Mouse (Mus musculus): ENCODE results near the gene Csrnp1.
A peak's percentile ranks its signal among the peaks of the same experiment; 100 is the strongest.

The Csrnp1 gene

DNA sequence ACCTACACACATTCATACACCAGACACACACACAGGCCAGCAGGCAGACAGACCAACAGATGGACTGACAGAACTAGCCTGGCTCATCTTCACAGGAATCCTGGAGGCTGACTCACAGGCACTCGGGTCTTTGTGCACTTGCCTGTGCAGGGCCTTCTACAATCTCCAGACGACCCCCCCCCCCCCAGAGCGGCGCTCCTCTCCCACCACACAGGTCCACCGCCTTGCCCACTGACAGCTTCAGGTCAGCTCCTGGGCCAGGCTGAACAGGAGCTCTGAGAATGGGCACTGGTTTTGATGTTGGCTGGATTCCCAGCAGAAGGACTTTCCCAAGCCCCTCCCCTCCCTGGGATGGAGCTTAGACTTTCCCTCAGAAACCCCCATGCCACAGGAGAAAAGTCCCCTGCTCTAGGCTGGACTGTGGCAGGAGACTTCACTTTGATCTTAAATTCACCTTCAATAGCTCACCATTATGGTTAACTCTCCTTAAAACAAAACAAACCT, 6.8 kb downstream of the Csrnp1 start:
- no peak for DNase-seq (ENCODE audit: low spot score)

DNA sequence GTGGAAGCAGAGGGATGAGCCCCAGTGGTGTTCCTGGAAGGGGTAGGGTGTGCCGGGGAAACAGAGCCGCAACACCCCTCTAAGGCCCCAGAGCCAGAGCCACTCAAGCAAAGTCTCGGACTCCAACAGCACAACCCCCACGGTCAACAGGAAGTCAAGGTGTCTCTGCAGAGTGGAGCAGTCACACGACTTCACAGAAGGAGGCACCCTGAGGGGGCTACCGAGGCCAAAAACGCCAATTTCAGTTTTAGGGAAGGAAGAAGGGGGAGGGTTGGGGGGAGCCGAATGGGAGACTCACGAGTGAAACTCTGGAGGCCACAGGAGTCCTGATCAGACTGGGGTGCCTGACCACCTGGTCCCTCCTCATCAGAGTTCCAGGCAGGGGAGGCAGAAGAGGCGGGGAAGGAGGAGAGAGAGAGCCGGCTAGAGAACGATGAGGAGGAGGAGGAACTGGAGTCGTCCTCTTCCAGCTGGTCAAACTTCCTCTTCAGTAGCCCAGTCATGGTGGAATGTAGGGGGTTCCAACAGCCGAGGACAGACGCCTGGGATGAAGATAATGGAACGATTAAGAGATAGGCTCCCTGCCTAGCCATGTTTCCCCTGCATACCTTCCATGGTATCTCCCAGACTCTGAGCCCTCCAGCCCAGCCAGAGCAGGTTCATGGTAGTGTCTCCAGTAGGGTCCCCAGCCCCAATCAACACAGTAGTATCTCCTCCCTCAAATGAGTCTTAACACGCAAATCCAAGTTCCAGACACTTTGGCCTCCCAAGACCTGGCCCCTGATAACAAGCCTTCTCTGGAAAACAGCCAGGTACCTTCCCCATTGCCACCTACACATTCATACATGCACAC, 7.5 kb downstream of the Csrnp1 start:
- DNase-seq (ENCODE audit: low spot score), result no peak

DNA sequence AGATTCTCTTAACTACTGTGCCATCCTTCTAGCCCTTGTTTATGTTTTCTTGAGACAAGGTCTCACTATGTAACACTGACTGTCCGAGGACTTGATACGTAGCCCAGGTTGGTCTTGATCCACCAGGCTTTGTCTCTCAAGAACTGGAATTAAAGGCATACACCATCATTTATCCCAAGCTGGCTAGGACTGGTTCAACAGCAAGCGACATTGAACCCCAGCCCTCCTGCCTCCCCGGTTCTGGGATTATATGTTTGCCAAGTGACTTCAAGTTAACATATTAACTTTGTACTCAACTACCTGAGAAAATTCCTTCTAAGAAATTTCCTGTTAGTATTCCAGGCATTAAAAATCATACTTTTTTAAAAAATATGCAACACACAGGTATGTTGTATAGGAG, 9.2 kb downstream of the Csrnp1 start:
- no peak for DNase-seq (ENCODE audit: low spot score)

DNA sequence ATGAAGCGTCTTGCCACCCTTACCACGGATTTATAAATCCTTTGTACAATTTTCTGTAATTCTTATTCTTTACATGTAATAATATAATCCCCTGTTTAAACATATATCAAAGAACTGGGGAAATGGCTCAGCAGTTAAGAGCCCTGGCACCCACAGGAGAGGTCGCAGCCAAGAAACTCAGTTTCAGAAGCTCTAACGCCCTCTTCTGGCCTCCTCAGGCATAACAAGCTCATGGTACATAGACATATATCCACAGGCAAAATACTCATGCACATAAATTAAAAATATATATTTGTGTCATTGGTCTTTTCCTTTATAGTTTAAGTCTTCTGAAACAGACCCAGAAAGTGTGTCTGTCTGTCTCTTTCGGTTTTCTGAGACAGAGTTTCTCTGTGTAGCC, 9.8 kb downstream of the Csrnp1 start:
- DNase-seq (ENCODE audit: low spot score), result no peak

DNA sequence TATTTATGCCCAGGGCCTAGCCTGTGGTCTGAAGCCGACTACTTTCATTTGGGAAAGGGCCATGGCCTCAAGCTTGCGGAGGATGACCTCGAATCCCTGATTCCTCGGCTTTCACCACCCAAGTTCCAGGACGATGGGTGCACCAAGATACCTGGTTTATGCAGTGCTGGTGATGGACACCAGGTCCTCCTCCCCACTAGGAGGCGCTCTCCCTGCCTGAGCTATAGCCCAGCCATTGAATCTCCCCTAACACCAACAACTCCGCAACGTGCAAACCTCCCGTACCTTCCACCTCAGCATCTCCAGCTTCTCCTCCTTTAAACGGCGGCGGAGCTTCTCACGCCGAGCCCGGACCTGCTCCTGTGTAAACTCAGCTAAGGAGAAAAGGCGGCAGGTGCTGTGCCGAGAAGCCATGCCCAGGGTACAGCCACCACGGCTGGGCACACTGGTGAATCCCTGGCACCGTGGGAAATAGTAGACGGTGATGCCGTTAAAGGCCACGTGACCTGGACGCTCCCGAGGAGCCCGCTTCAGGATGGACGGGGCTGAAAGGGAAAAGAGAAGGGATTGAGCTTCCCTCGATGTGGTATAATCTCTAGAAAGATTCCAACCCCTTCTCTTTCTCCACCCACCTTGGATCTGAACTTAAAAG, 10.5 kb downstream of the Csrnp1 start:
- no peak for DNase-seq (ENCODE audit: low spot score)

DNA sequence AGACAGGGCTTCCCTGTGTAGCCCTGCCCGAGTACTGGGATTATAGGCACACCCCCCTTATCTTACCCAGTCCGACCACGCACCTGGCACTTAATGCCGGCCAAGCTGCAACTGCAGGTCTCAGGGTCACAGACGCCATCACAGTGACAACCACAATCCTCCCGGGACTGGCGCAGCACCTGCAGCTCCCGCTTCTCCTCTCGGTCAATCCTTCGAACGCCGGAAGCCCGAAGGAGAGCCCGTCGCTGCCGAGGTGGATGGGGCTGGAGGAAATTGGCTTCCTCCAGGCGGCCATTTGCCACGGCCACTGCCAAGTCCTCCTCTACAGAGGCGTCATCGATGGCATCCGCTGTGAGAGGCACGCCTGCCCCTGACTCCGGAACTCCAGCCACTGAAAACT, 11.2 kb downstream of the Csrnp1 start:
- no peak for DNase-seq (ENCODE audit: low spot score)

DNA sequence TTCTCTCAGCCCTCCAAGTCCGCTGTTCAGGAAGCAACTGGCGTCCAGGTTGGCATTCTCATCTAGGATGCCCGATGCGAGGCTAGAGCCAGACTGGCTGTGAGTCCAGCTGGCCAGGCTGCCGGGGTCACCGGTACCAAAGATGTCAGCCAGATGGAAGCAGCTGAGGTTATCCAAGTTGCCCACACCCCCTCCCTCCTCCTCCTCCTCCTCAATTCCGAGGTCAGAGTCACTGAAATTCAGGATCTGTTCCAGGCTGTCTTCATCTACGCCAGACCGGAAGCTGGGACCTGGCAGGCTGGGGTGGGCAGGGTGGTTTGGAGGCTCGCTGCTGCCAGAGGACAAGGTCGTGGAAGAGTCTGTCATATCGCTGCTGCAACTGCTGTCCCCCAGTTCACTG, 11.9 kb downstream of the Csrnp1 start:
- no peak for DNase-seq (ENCODE audit: low spot score)

DNA sequence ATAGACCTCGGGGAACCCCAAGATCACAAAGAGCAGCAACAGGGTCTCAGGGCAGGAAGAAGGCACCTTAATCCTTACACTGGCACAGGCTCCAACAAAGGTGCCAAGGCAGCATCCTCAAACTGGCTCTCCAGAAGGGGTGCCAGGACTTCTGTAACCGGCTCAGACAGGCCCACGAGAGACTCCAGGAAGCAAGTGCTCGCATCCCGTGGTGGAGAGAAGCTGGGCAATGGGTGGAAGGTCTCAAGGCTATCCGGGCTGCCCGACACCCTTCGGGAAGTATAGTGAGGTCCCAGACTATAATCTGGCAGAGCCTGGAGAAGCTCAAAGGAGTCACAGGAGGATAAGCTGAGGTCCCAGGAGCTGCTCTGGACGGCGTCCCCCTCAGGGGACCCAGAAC, 12.3 kb downstream of the Csrnp1 start:
- no peak for DNase-seq (ENCODE audit: low spot score)

DNA sequence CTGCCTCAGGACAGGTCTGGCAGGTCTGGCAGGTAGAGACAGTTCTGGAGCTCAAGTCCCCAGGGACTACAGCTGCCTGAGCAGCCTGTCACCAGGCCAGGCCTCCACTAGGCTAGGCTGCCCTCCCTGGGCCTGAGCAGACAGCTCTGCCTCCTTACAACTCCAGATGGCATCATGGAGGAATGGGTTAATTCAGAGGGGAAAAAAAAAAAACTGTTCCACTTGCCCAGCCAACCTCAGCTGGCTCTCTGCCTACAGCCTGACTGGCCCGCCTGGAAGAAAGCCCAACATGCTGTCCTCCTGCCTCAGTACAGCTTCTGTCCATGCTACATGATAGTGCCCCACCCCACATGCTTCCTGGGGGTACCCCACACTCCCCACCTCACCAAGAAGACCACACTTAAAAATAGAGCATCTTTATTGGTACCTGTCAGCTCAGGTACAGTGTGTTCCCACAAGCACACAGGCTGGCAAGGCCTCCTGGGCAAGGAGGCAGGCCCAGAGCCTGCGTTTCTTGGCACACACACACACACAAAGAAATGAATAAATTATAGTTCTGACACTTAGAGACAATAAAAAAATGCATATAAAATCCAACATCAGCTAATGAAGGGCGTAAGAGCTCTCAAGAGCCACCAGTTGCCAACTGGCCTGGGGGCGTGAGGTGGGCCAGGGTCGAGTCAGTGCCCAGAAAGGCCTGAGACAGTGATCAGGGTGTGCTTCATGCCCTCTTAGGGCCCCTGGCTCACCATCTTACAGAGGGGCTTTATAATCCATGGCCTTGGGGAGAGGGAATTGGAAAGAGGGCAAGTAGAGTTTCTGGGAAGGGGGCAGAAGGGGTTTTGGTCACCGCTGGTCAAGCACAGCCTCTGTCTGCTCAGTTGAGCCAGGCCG, 13.4 kb downstream of the Csrnp1 start:
- DNase-seq (ENCODE audit: low spot score), result no peak

DNA sequence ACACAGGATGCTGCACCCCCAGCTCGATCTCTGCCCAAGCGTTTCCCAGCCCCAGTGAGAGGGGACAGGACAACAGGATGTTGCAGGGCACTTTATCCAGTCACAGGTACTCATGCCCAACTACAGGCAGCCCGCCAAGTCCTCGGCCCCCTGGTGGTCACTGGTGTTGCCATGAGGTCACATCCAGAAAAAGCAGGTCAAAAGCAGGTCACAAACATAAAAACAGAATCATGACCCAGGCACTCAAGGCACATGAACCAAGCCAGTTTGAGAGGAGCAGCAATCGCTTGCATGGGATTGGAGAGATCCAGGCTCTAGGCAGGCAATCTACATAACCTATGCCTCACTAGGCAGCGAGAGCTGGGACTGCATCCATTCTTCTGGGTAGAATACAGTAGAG, 14.2 kb downstream of the Csrnp1 start:
- peak; percentile 57 for DNase-seq (ENCODE audit: low spot score)

DNA sequence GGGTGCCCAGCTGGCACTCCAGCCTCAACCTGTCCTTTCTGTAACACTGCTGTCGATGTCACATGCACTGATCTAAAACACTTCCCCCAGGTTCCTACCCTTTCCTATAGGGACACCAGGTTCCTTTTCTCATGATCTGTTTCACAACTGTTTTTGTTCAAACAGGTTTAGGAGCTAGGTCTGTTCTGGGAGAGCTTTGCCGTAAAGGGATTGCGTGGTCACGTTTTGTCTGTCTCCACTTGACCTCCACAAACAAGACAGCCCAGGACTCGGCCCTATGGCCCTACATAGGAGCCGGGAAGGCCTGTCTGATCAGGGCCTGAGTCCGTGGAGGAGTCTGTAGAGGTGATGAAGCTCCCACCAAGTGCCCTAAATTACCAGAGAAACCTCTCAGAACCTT, 14.6 kb downstream of the Csrnp1 start:
- DNase-seq (ENCODE audit: low spot score), result no peak

DNA sequence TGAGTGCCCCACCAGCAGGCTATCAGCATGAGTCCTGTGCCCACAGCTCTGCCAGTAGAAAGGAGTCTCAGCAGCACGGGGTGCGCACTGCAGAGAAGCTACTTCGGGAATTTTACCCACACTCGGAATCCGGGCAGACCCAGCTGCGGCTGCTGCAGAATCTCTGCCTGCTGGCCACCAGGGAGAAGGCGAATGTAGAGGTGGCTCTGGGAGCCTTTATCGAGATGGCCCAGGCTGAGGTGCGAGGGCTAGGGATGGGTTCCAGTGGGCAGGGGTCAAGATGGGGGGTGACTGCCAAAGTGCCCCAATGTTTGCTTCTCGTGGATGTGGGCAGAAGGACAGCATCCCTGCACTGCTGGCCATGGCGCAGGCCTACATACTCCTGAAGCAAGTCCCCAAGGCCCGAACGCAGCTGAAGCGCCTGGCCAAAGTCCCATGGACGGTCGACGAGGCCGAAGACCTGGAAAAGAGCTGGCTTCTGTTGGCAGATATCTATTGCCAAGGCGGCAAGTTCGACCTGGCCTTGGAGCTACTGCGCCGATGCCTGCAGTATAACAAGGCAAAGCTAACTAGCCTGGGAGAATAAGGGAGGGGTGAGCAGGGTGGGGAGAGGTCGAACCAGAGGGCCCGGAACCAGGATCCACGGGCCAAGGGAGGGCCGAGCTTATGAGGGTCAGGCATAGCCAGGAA, 18.1 kb downstream of the Csrnp1 start:
- DNase-seq (ENCODE audit: low spot score), result no peak

DNA sequence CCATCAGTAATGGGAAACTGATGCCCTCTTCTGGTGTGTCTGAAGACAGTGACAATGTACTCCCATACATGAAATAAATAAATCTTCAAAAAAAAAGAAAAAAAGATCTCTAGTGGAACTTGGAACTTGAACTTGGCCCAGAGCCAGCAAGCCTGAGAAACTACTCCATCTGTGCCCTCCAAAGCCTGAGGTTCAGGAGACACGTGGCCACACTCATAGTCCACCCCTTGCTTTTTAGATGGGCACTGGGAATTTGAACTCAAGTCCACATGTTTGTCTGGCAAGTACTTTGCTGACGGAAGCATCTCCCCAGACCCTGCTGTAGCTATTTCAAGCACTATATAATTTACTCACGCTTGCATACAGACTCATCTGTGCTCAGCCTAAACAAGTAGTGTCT, 19.3 kb downstream of the Csrnp1 start:
- DNase-seq (ENCODE audit: low spot score), result no peak

DNA sequence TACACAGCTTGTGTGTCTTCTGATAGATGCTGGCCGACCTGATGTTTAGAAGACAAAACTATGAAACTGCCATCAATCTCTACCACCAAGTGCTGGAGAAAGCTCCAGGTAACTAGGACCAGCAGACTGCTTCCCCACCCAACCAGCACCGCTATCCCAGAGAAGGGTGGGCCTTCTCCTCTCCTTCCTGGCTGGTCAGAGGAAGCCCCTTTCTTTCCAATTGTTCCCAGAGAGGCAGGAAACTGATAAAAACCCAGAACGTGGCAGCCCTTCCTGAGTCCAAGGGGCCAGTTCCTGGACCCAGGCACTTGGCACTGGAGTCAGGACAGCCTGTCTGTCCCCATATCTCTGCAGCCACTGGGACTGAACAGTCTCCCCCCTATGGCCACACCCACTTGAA, 20.3 kb downstream of the Csrnp1 start:
- DNase-seq (ENCODE audit: low spot score), result no peak

DNA sequence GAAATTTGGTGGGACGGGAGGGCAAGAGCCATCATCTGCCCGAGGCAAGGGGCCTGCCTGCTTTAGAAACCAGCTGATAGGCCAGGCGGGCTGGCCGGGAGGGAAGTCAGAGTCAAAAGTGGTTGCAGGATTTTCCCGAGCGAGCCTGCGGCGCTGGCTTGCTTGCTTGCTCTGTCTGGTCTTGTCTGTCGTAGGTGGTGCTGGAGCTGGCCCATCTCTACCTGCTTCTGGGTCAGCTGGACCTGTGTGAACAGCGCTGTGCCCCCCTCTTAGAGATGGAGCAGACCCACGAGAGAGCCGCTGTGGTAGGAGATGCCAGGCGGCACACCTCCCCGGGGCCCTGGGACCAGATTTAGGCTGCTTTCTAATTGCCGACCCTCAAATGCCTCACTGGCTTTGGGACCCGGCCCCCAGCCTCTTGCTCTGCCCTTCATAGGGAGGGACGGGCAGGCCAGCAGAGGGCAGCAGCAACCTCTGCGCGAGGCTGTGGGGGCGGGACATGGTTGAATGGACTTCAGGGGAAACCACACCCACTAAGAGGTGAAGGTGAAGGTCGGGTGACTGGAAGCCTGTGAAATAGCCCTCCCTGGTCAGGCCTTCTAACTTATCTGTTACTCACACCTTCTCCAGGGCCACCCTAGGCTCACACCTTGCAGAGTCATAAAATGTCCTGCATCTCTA, 21.3 kb downstream of the Csrnp1 start:
- peak; percentile 87 for DNase-seq (ENCODE audit: low spot score)

DNA sequence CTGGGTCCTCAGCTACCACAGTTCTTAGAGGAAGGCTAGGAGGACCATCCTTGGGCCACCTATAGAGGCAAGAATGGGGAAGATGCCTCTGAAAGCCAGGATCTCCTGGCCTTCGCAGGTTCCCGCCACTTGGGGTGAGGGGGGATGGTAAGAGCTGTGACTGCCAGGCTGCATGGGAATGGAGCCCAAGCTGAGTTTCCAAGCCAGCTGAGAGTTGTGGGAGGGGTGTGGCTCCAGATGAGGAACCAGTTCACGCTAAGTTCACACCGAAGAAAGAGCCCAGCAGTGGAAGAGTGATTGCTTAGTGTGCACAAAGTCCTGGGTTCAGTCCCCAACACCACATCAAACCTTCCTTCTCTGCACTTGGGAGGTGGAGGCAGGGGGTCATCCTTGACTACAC, 22.2 kb downstream of the Csrnp1 start:
- no peak for DNase-seq (ENCODE audit: low spot score)

DNA sequence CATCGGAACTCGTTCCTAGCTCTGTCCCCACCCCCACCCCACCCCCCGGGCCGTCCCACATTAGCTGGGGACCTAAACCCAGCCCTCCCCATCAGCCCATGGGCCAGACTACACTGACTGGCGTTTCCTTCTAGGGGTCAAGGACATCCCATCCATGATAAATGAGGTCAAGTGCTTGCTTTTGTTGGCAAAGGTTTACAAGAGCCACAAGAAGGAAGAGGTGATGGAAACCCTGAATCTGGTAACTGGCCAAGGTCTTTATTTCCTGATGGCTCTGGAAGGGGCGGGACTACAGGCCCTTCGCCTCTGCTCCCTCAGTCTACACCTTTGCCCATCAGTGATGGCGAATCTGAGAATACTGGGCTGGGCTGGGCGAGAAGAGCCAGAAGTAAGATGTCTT, 25.6 kb downstream of the Csrnp1 start:
- no peak for DNase-seq (ENCODE audit: low spot score)

DNA sequence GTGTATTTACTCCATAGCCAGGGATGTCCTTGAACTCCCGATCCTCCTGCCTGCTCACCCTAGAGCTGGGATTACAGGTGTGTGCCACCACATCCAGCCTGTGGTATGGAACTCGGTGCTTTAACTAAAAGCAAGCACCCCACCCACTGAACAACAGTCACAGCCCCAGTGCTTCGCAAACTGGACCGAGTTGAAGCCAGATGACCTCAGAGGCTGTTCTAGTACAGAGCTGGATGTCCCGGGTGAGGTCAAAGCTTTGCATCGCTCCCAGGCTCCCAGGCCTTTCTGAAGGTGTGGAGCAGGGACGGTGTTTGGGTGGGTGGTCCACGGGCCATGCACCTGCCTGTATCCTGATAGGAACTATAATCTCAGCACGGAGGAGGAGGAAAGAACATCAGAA, 33.1 kb downstream of the Csrnp1 start:
- no peak for DNase-seq (ENCODE audit: low spot score)

DNA sequence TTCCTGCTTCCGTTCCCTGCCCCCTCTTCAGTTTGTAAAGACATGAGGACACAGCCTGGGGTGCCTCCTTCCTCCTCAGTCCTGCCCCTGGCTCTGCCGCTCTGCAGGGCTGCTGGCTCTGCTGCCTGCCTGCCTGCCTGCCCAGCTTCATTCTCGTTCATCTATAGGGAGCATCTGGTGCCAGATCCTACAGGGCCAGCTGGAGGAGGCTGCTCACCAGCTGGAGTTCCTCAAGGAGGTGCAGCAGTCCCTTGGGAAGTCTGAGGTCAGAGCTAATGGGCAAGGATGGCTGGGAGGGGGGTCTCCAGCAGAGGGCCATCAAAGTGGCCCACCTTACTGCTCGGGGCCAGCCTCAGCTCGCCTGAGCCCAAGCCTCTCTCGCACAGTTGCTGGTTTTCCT, 34.0 kb downstream of the Csrnp1 start:
- peak; percentile 12 for DNase-seq (ENCODE audit: low spot score)

DNA sequence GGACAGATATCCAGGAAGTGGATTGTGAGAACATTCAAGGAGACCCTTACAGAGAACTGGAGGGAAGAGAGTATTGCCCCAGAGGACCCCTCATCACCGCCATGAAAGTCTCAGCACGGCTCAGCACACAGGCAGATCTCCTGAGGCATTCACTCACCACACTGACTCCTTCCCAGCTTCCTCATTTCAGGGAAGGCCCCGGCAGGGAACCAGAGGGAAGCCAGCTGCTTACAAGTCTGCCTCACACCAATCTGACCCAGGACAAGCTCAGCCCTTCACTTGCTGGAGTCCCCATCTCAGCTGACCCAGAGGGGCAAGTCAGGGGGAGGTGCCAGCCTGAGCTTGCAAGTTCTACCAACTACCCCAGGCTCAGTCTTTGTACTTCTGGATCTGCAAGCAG, 35.7 kb downstream of the Csrnp1 start:
- no peak for DNase-seq (ENCODE audit: low spot score)

DNA sequence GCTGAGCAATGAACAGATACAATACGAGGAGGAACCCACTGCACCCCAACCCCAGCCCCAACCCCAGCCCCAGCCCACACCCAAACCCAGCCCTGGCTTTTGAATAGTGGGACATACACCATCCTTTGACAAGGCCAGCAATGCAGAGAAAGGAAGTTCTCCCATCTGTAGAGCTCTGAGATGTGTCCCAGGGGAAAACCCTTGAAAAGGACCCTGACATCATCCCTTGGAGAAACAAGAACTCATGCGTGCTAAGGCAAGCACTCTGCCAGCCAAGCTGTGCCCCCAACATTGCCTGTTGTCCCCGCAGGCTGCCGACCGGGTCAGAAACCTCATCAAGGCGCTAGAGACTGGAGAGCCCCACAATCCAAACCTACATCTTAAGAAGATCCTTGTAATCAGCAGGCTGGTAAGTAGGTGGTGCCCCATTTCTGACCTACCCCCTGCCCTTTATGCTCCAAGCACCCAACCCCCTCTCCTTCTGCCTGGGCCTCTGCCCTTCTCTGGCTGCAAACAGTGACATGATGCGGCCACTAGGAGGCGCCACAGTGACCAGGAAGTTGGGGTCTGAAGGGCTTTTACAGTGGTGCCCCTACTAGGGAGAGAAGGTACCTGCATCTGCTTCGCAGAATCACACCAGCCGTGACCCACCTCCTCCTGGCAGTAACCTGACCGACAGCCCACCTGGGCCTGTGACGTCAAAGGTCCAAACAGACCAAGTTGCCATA, 39.1 kb downstream of the Csrnp1 start:
- no peak for DNase-seq (ENCODE audit: low spot score)
